Mouse (Mus musculus) adrenal gland (tissue): ENCODE measurements around the gene Olfr1443.

Source experiments
- intact Hi-C: fragments of 180-260 bp; cut with DNase I; formaldehyde crosslinking; loops from one replicate; pipeline ENCODE4 v1.15.1; 2025

Gene Olfr1443

GRCm38 (mm10) chr19:12731036-12731435 is 53.1 kb downstream of the Olfr1443 start:
- intact Hi-C loops, result no loop called here

GRCm38 (mm10) chr19:12731950-12732349 is 54.0 kb downstream of the Olfr1443 start:
- intact Hi-C loops, result no loop called here
